Mouse (Mus musculus) MEL (cell line): Measurements from ENCODE around the gene Trex1. TPM values are rescaled to one million over a fixed set of nuclear protein-coding genes. Genes with fewer than 3 reads are reported as not detected.

Experiments
- DNase-seq: peaks from one replicate; pipeline ENCODE4 v3.0.0; 2011; ENCODE audit warnings: low read depth, low spot score
- H3K27ac ChIP-seq: 2 replicates; pipeline ENCODE4 v1.5.1; 2012; ENCODE audit warnings: low read depth, mild to moderate bottlenecking, control low read depth, low read length, moderate library complexity; ENCODE audit not compliant: control insufficient read depth
- H3K27me3 ChIP-seq, 2 experiments: fragments of 150-350 bp in 1 of 2; sonication (generic) in 1 of 2; 2 replicates each; pipeline ENCODE4 v1.6.1; 2012; ENCODE audit warnings: low read length in 2 of 2, mild to moderate bottlenecking in 2 of 2, improper control_type of control experiment in 1 of 2, moderate library complexity in 1 of 2; ENCODE audit not compliant: insufficient read depth in 2 of 2, control insufficient read depth in 1 of 2
- H3K36me3 ChIP-seq, 2 experiments: 2 replicates each; pipeline ENCODE4 v1.6.1; 2012 to 2014; ENCODE audit warnings: low read length in 2 of 2, improper control_type of control experiment in 1 of 2, inconsistent platforms in 1 of 2, mild to moderate bottlenecking in 1 of 2; ENCODE audit not compliant: insufficient read depth in 2 of 2, control insufficient read depth in 1 of 2
- H3K4me1 ChIP-seq, 2 experiments: fragments of 150-350 bp in 1 of 2; sonication (generic) in 1 of 2; 2 replicates each; pipeline ENCODE4 v1.6.1; 2012; ENCODE audit warnings: low read length in 2 of 2, improper control_type of control experiment in 1 of 2, mild to moderate bottlenecking in 1 of 2; ENCODE audit not compliant: insufficient read depth in 2 of 2, control insufficient read depth in 1 of 2
- H3K4me3 ChIP-seq, 2 experiments: fragments of 150-350 bp in 1 of 2; sonication (generic) in 1 of 2; 2 replicates each; pipeline ENCODE4 v1.5.1; 2012; ENCODE audit warnings: low read depth in 2 of 2, low read length in 2 of 2, mild to moderate bottlenecking in 2 of 2, moderate library complexity in 2 of 2, control low read depth in 1 of 2, improper control_type of control experiment in 1 of 2; ENCODE audit not compliant: control insufficient read depth in 1 of 2, insufficient read depth in 1 of 2
- H3K79me2 ChIP-seq: 2 replicates; pipeline ENCODE4 v1.6.1; 2012; ENCODE audit warnings: mild to moderate bottlenecking, low read length, moderate library complexity; ENCODE audit not compliant: control insufficient read depth, poor library complexity, insufficient read depth
- H3K9ac ChIP-seq: 2 replicates; pipeline ENCODE4 v1.6.1; 2012; ENCODE audit warnings: low read depth, mild to moderate bottlenecking, control low read depth, low read length, moderate library complexity; ENCODE audit not compliant: control insufficient read depth, poor library complexity, severe bottlenecking
- H3K9me3 ChIP-seq: fragments of 150-350 bp; sonication (generic); replicated peaks from 2 replicates; pipeline ENCODE4 v1.6.1; 2012; ENCODE audit warnings: mild to moderate bottlenecking, low read length, improper control_type of control experiment, moderate library complexity; ENCODE audit not compliant: insufficient read depth
- BHLHE40 ChIP-seq: IDR thresholded peaks from 2 replicates; pipeline ENCODE4 v1.6.1; 2012; ENCODE audit warnings: low read depth, mild to moderate bottlenecking, inconsistent platforms, low read length, improper control_type of control experiment, borderline replicate concordance
- CTCF ChIP-seq, 3 experiments: IDR thresholded peaks in 2 of 3; conservative IDR thresholded peaks in 1 of 3; 2 replicates each; pipeline ENCODE4 v1.5.1; 2011 to 2012; ENCODE audit warnings: low read length in 3 of 3, low read depth in 2 of 3, mild to moderate bottlenecking in 2 of 3, improper control_type of control experiment in 1 of 3, inconsistent platforms in 1 of 3, mixed read lengths in 1 of 3, moderate library complexity in 1 of 3; ENCODE audit not compliant: control insufficient read depth in 1 of 3, insufficient read depth in 1 of 3, poor library complexity in 1 of 3, severe bottlenecking in 1 of 3
- ELF1 ChIP-seq: IDR thresholded peaks from 2 replicates; pipeline ENCODE4 v1.6.1; 2014; ENCODE audit warnings: low read depth, mild to moderate bottlenecking, inconsistent platforms, low read length, improper control_type of control experiment, moderate library complexity
- EP300 ChIP-seq, 2 experiments: IDR thresholded peaks; 2 replicates each; pipeline ENCODE4 v1.6.1; 2011; ENCODE audit warnings: improper control_type of control experiment in 2 of 2, low read length in 2 of 2, low read depth in 1 of 2, mild to moderate bottlenecking in 1 of 2
- ETS1 ChIP-seq: IDR thresholded peaks from 2 replicates; pipeline ENCODE4 v1.6.1; 2012; ENCODE audit warnings: low read depth, mild to moderate bottlenecking, inconsistent platforms, low read length, improper control_type of control experiment, moderate library complexity
- GABPA ChIP-seq: IDR thresholded peaks from 2 replicates; pipeline ENCODE4 v1.6.1; 2012; ENCODE audit warnings: low read depth, mild to moderate bottlenecking, inconsistent platforms, low read length, improper control_type of control experiment, moderate library complexity
- HCFC1 ChIP-seq: IDR thresholded peaks from 2 replicates; pipeline ENCODE4 v1.6.1; 2012; ENCODE audit warnings: low read depth, mild to moderate bottlenecking, inconsistent platforms, low read length, improper control_type of control experiment, moderate library complexity
- MAFK ChIP-seq: IDR thresholded peaks from 2 replicates; pipeline ENCODE4 v1.6.1; 2011; ENCODE audit warnings: low read depth, mild to moderate bottlenecking, low read length, improper control_type of control experiment, borderline replicate concordance
- MAZ ChIP-seq: IDR thresholded peaks from 2 replicates; pipeline ENCODE4 v1.6.1; 2012; ENCODE audit warnings: low read depth, mild to moderate bottlenecking, inconsistent platforms, low read length, improper control_type of control experiment
- MXI1 ChIP-seq: IDR thresholded peaks from 2 replicates; pipeline ENCODE4 v1.6.1; 2011; ENCODE audit warnings: mild to moderate bottlenecking, low read depth, low read length, improper control_type of control experiment
- NELFE ChIP-seq: IDR thresholded peaks from 2 replicates; pipeline ENCODE4 v1.6.1; 2011; ENCODE audit warnings: low read depth, low read length, improper control_type of control experiment
- NRF1 ChIP-seq: IDR thresholded peaks from 2 replicates; pipeline ENCODE4 v1.6.1; 2014; ENCODE audit warnings: low read depth, mild to moderate bottlenecking, inconsistent platforms, low read length, improper control_type of control experiment, moderate library complexity; ENCODE audit not compliant: poor library complexity, insufficient read depth, severe bottlenecking
- POLR2A ChIP-seq, 2 experiments: IDR thresholded peaks; 2 replicates each; pipeline ENCODE4 v1.6.1; 2011 to 2012; ENCODE audit warnings: low read length in 2 of 2, mild to moderate bottlenecking in 2 of 2, control low read depth in 1 of 2, improper control_type of control experiment in 1 of 2, low read depth in 1 of 2, moderate library complexity in 1 of 2; ENCODE audit not compliant: control insufficient read depth in 1 of 2, insufficient read depth in 1 of 2, poor library complexity in 1 of 2
- POLR2AphosphoS2 ChIP-seq: IDR thresholded peaks from 2 replicates; pipeline ENCODE4 v1.6.1; 2011; ENCODE audit warnings: low read length, improper control_type of control experiment
- RCOR1 ChIP-seq: IDR thresholded peaks from 2 replicates; pipeline ENCODE4 v1.6.1; 2012; ENCODE audit warnings: low read depth, mild to moderate bottlenecking, inconsistent platforms, low read length, improper control_type of control experiment
- SIN3A ChIP-seq: IDR thresholded peaks from 2 replicates; pipeline ENCODE4 v1.6.1; 2012; ENCODE audit warnings: low read length, improper control_type of control experiment, inconsistent platforms
- SMC3 ChIP-seq: IDR thresholded peaks from 2 replicates; pipeline ENCODE4 v1.6.1; 2011; ENCODE audit warnings: low read depth, low read length, improper control_type of control experiment
- TAL1 ChIP-seq: IDR thresholded peaks from 2 replicates; pipeline ENCODE4 v1.6.1; 2012; ENCODE audit warnings: mild to moderate bottlenecking, inconsistent platforms, low read length, moderate library complexity, mixed read lengths
- TCF12 ChIP-seq: IDR thresholded peaks from 2 replicates; pipeline ENCODE4 v1.6.1; 2014; ENCODE audit warnings: low read depth, mild to moderate bottlenecking, inconsistent platforms, low read length, improper control_type of control experiment, moderate library complexity
- USF2 ChIP-seq, 2 experiments: IDR thresholded peaks; 2 replicates each; pipeline ENCODE4 v1.6.1; 2011 to 2012; ENCODE audit warnings: improper control_type of control experiment in 2 of 2, low read length in 2 of 2, borderline replicate concordance in 1 of 2, inconsistent platforms in 1 of 2, low read depth in 1 of 2, mild to moderate bottlenecking in 1 of 2; ENCODE audit not compliant: insufficient read depth in 1 of 2
- ZC3H11A ChIP-seq: IDR thresholded peaks from 2 replicates; pipeline ENCODE4 v1.6.1; 2012; ENCODE audit warnings: low read depth, mild to moderate bottlenecking, inconsistent platforms, low read length, improper control_type of control experiment
- ZMIZ1 ChIP-seq: IDR thresholded peaks from 2 replicates; pipeline ENCODE4 v1.6.1; 2012; ENCODE audit warnings: low read depth, mild to moderate bottlenecking, inconsistent platforms, low read length, improper control_type of control experiment, moderate library complexity
- polyA plus RNA-seq, 2 experiments: library from polyadenylated mRNA; stranded (reverse) in 1 of 2; unstranded in 1 of 2; fragments of >175 nt in 1 of 2; fragments of >200 nt in 1 of 2; gene quantifications; 2 replicates each; pipeline versions ENCODE4 v1.2.1 to v1.2.4; 2012; ENCODE audit warnings: low replicate concordance in 2 of 2, low read depth in 1 of 2; ENCODE audit not compliant: insufficient read length in 2 of 2, insufficient read depth in 1 of 2, missing spikeins in 1 of 2
- total RNA-seq: library from RNA; depleted of rRNA; stranded (reverse); fragments of 300-350 nt; gene quantifications from 2 replicates; pipeline ENCODE4 v1.2.3, GENCODE M21; 2012

The Trex1 gene
- total and polyA plus RNA-seq, 3 experiments = 8.9 to 17.0 TPM; not detected in 1

DNA sequence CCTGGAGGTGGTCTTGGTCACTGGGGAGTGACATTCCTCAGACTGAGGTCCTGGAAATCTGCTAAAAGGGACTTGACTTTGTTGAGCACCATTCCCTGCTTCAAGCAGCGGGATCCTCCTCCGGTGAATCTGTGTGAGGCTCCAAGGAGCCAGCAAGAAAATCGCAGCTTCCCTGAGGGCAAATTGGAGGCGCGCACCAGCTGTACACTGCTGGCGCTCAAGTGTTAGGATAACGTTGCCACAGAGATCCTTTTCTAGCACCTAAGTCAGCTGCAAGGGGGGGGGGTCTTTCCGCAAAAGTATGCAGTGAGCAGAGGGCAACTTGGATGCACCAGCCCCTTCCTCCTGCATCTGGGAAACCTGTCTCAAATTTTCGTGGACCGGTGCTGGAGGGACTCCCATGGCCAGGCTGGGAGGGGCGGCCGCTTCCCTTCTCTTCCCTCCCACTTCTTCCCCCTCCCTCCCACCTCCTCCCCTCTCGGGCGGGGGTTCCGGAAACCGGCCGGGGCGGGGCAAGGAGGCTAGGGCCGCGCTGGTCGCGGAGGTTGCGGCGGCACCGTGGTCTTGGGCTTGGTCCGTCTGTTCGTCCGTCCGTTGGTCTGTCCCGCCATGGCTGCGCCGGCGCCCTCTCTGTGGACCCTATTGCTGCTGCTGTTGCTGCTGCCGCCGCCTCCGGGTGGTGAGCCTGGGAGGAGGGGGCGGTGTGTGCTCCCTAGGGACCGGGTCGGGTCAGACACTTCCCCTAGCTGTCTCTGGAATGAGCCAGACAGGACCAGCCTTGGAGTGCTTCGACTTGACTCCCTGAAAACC lies 21.2 kb downstream of the Trex1 start, which contains the start of gene Shisa5:
Gene Shisa5 (plus strand): TSS at position 480 of the 810 bp plus-strand sequence.
- Histone ChIP-seq H3K79me2 (peaks cover 2% of the 10 kb centered on the region; the same call in 1 of the 2 replicates), H3K4me3 (peak within 1 kb of the TSS; percentile 87 to 94), H3K27ac (peak within 1 kb of the TSS; percentile 1; the same call in 1 of the 2 replicates), H3K36me3 (peaks cover 0 to 2% of the 10 kb centered on the region in 2 experiments; a peak in 2 of 4 replicates), H3K4me1 (peaks cover 0 to 4% of the 10 kb centered on the region in 2 experiments; a peak in 1 of 4 replicates), H3K9me3 (no peaks in the 10 kb centered on the region), H3K27me3 (no peaks in the 10 kb centered on the region), H3K9ac (peak within 1 kb of the TSS; percentile 84)
- peak; percentile 81 for DNase-seq
- peak; percentile 62 for TF ChIP-seq HCFC1
- 0 out of 2 replicates have a peak, but pooled peaks have one; percentile 20 for TF ChIP-seq RCOR1
- TF ChIP-seq CTCF (IDR thresholded peaks at IDR 0.05 in 2 of 3, conservative IDR thresholded peaks at IDR 0.05 in 1 of 3; ENCODE audit: control insufficient read depth in 1 of 3, insufficient read depth in 1 of 3, low read depth in 2 of 3, low read length in 3 of 3, poor library complexity in 1 of 3, severe bottlenecking in 1 of 3) = no peak
- TF ChIP-seq TCF12 = peak; percentile 58
- peak; percentile 76 to 83 for TF ChIP-seq POLR2A (IDR thresholded peaks at IDR 0.05; ENCODE audit: control insufficient read depth in 1 of 2, insufficient read depth in 1 of 2, low read depth in 1 of 2, low read length in 2 of 2, poor library complexity in 1 of 2)
- TF ChIP-seq GABPA = no peak
- TF ChIP-seq POLR2AphosphoS2 = peak; percentile 47; the same call in 1 of the 2 replicates
- peak; percentile 63 for TF ChIP-seq MXI1
- peak; percentile 66; the same call in 1 of the 2 replicates for TF ChIP-seq ZMIZ1
- TF ChIP-seq SMC3 = no peak
- TF ChIP-seq BHLHE40 = no peak
- peak in 1 of 2 experiments; percentile 11; a peak in 1 of 4 replicates for TF ChIP-seq EP300 (IDR thresholded peaks at IDR 0.05; ENCODE audit: low read depth in 1 of 2, low read length in 2 of 2)
- TF ChIP-seq ELF1 = peak; percentile 67
- TF ChIP-seq SIN3A = peak; percentile 61
- peak; percentile 39; the same call in 1 of the 2 replicates for TF ChIP-seq ETS1
- TF ChIP-seq TAL1 = no peak
- no peak for TF ChIP-seq USF2 (IDR thresholded peaks at IDR 0.05; ENCODE audit: borderline replicate concordance in 1 of 2, insufficient read depth in 1 of 2, low read depth in 1 of 2, low read length in 2 of 2)
- no peak for TF ChIP-seq MAFK
- peak; percentile 100 for TF ChIP-seq MAZ
- 0 out of 2 replicates have a peak, but pooled peaks have one; percentile 11 for TF ChIP-seq NRF1
- peak; percentile 76 for TF ChIP-seq NELFE
- no peak for TF ChIP-seq ZC3H11A
